Mouse (Mus musculus): Measurements from ENCODE around the gene Cnnm1.

The Cnnm1 gene

GRCm38 (mm10) chr19:43440112-43440737, at the start of gene Cnnm1:
Gene Cnnm1, plus strand, starts transcription at chr19:43440436.
- no peak for DNase-seq (ENCODE audit: low read depth)

GRCm38 (mm10) chr19:43396327-43396726, 43.9 kb upstream of the Cnnm1 start:
- peak; percentile 13 for DNase-seq (ENCODE audit: low read depth)

- no peak for DNase-seq (ENCODE audit: low read depth)
Observed at GRCm38 (mm10) chr19:43407181-43407580, 33.1 kb upstream of the Cnnm1 start.

GRCm38 (mm10) chr19:43415565-43415964, 24.7 kb upstream of the Cnnm1 start:
- DNase-seq (ENCODE audit: low read depth): no peak

GRCm38 (mm10) chr19:43420506-43420905, 19.7 kb upstream of the Cnnm1 start:
- DNase-seq (ENCODE audit: low read depth): no peak

- no peak for DNase-seq (ENCODE audit: low read depth)
Observed at GRCm38 (mm10) chr19:43424082-43424481, 16.2 kb upstream of the Cnnm1 start.

GRCm38 (mm10) chr19:43427446-43428224, 12.6 kb upstream of the Cnnm1 start:
- no peak for DNase-seq (ENCODE audit: low read depth)

GRCm38 (mm10) chr19:43439246-43439645, 990 bp upstream of the Cnnm1 start:
- DNase-seq (ENCODE audit: low read depth): no peak

- DNase-seq (ENCODE audit: low read depth): no peak
Observed at GRCm38 (mm10) chr19:43440768-43441660, 778 bp downstream of the Cnnm1 start.

GRCm38 (mm10) chr19:43441661-43441990, 1.4 kb downstream of the Cnnm1 start:
- DNase-seq (ENCODE audit: low read depth): no peak

- no peak for DNase-seq (ENCODE audit: low read depth)
Observed at GRCm38 (mm10) chr19:43442269-43442668, 2.0 kb downstream of the Cnnm1 start.

GRCm38 (mm10) chr19:43442906-43443305, 2.7 kb downstream of the Cnnm1 start:
- DNase-seq (ENCODE audit: low read depth): no peak

- DNase-seq (ENCODE audit: low read depth): no peak
Observed at GRCm38 (mm10) chr19:43444636-43445205, 4.5 kb downstream of the Cnnm1 start.

GRCm38 (mm10) chr19:43451563-43451962, 11.3 kb downstream of the Cnnm1 start:
- no peak for DNase-seq (ENCODE audit: low read depth)

GRCm38 (mm10) chr19:43452176-43452575, 11.9 kb downstream of the Cnnm1 start:
- DNase-seq (ENCODE audit: low read depth): no peak

- peak; percentile 57 for DNase-seq (ENCODE audit: low read depth)
Observed at GRCm38 (mm10) chr19:43453025-43453424, 12.8 kb downstream of the Cnnm1 start.

GRCm38 (mm10) chr19:43459948-43460347, 19.7 kb downstream of the Cnnm1 start:
- no peak for DNase-seq (ENCODE audit: low read depth)

- no peak for DNase-seq (ENCODE audit: low read depth)
Observed at GRCm38 (mm10) chr19:43460481-43460880, 20.2 kb downstream of the Cnnm1 start.

GRCm38 (mm10) chr19:43462141-43462540, 21.9 kb downstream of the Cnnm1 start:
- no peak for DNase-seq (ENCODE audit: low read depth)

GRCm38 (mm10) chr19:43463546-43464293, 23.5 kb downstream of the Cnnm1 start:
- DNase-seq (ENCODE audit: low read depth): no peak

GRCm38 (mm10) chr19:43464294-43464687, 24.1 kb downstream of the Cnnm1 start:
- no peak for DNase-seq (ENCODE audit: low read depth)

- no peak for DNase-seq (ENCODE audit: low read depth)
Observed at GRCm38 (mm10) chr19:43465076-43465475, 24.8 kb downstream of the Cnnm1 start.
